Mouse (Mus musculus) heart, adult 2 months (tissue): ENCODE results near the gene Hspb9.

Experiments
- CTCF ChIP-seq: fragments of 200-600 bp; IDR thresholded peaks from 2 replicates; pipeline ENCODE4 v1.8.1; 2022; ENCODE audit warnings: antibody characterized with exemption, mild to moderate bottlenecking, moderate library complexity
- EP300 ChIP-seq: fragments of 200-500 bp; IDR thresholded peaks from 2 replicates; pipeline ENCODE4 v1.6.1; 2011; ENCODE audit warnings: low read depth, low read length, control low read depth; ENCODE audit not compliant: insufficient read depth
- POLR2A ChIP-seq: fragments of 200-500 bp; IDR thresholded peaks from 2 replicates; pipeline ENCODE4 v1.6.1; 2011; ENCODE audit warnings: mild to moderate bottlenecking, low read depth, low read length, control low read depth; ENCODE audit not compliant: insufficient read depth

GRCm38 (mm10) chr11:100687265-100687664 is 26.4 kb upstream of the Hspb9 start:
- TF ChIP-seq POLR2A (no peak), CTCF (no peak), EP300 (no peak)
